Mouse (Mus musculus): ENCODE data around the gene Hand1.

- no peak for TF ChIP-seq CTCF (IDR thresholded peaks at IDR 0.05; ENCODE audit: low read depth)
- TF ChIP-seq EP300 (IDR thresholded peaks at IDR 0.05; ENCODE audit: low read depth), result no peak
Measured at GRCm38 (mm10) chr11:57836872-57837680, 4.5 kb upstream of the Hand1 start.
